Mouse (Mus musculus): Measurements from ENCODE around the gene Zfp691.

- TF ChIP-seq CTCF (IDR thresholded peaks at IDR 0.05; ENCODE audit: low read depth): peak; percentile 1; the same call in 1 of the 2 replicates
- no peak for TF ChIP-seq EP300 (IDR thresholded peaks at IDR 0.05; ENCODE audit: low read depth)
Observed at GRCm38 (mm10) chr4:119167068-119167467, 6.9 kb downstream of the Zfp691 start.

All from heart, postnatal 0 days (tissue).